Mouse (Mus musculus) layer of hippocampus, postnatal 14 days (tissue): ENCODE data around the gene Zfp369. TPM values are rescaled to one million over a fixed set of nuclear protein-coding genes. Genes with fewer than 3 reads are reported as not detected.
"Not testable (repeated sequence)": the region's sequence is repeated elsewhere in the genome, so short reads cannot be mapped to it uniquely, and the experiment has no call there.

Source experiments
- DNase-seq, 2 experiments: peaks; one replicate each; pipeline ENCODE4 v3.0.0; 2021 to 2022; ENCODE audit warnings: low spot score in 2 of 2, mixed read lengths in 1 of 2
- long read RNA-seq, 2 experiments: library from polyadenylated mRNA; stranded (forward); transcript quantifications; one replicate each; pipeline ENCODE4 v2.0.0; 2021
- total RNA-seq, 2 experiments: library from RNA; stranded (reverse); gene quantifications; 2 replicates each; pipeline ENCODE4 v1.2.3; 2021

The Zfp369 gene
- 10 to 100 TPM; 65.6 to 66.3 TPM for total RNA-seq
- long read RNA-seq, experiment 1, partial matches to known transcripts: 0 of 3 reads
- long read RNA-seq, experiment 1, other reads (novel, unspliced or antisense): 0 of 3 reads
- long read RNA-seq, experiment 2, partial matches to known transcripts: 0 of 3 reads
- long read RNA-seq, experiment 2, other reads (novel, unspliced or antisense): 0 of 3 reads

DNA sequence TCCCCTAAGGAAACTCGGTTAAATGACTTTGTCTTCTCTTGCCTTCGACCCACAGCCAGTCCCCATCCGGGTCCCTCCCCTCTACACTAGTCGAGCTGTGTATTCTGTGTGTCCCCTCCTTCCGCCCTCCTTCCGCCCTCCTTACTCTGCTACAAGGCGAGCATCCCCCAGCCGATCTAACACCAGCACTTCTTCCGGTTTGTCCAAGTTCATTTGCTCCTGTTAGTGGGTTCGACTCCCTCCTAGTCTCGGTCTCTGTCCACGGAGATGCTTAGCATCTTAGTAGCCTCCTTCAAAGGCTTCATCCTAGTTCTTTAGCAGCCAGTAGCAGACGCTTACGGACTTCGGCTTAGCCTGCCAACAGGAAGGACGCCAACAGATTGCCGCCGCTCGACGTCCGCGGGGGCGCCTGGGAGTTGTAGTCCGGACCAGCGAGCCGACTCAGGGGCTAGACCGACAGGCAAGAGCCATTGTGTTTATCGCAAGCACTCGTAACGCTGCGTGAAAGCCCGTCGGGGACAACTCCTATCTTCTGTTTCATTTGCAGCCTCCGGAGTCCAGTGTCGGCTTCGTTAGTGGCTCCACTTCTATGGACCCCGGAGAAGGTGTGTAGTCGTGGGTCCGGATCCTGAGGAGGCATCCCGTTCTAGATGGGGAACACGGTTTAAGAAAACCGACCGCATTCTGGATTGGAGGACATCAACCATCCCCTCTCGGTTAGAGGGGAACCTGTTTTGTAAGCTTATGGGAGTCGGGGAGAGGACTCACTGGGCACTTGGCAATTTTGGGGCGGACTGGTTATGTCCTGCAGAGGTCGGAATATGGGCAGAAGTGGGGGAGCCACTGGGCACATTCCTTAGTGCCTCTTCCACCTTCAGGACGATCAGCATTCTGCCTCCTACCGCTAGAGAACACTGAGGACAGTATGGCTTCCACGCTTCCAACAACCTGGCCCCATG, at the start of gene Zfp369:
Gene Zfp369, plus strand, starts transcription at position 432 of the 959 bp plus-strand sequence.
- DNase-seq: peak; percentile 94 to 96

DNA sequence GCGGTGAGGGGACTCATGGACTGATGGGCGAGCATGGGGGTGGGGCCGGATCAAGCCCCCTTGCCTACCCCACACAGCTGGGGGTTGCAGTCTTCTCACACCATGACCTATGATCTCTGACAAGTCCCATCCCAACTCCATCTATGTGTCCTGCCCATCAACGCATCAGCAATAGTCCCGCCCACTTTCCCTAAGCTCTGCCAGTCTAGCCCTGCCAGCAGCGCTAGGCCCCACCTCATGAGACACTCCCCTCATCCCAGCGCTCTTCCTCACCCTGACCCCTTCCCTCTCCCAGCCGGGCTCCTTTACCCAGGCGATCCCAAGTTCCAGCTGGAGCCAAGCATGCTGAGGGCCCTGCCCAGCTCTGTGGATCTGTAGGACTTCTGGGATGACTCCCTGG, 41.4 kb upstream of the Zfp369 start:
- no peak for DNase-seq

DNA sequence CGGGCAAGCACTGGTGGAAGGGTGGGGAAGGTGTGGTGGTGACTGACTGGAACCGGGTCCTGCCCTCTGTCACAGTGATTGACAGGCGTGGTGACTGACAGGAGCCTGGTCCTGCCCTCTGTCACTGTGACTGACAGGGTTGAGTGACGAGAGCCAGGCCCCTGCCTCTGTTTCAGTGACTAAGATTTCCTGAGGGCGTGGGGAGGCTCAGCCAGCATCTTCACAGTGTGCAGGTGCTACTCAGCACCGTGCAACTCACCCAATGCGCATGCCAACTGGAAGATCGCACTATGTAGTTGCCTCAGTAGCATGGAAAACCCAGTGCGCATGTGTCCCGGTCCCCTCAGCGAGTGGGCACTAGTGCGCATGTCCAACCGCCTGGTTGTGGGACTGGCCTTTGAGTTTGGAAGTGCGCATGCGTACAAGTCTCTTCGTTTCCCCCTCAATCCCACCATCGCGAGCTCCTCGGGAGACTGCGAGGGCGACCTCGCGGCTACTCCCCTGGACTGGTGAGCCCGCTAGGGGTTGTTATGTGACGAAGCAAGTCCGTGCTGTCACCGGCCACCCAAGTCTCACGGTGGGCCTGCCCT, 38.0 kb upstream of the Zfp369 start:
- DNase-seq: peak; percentile 99

DNA sequence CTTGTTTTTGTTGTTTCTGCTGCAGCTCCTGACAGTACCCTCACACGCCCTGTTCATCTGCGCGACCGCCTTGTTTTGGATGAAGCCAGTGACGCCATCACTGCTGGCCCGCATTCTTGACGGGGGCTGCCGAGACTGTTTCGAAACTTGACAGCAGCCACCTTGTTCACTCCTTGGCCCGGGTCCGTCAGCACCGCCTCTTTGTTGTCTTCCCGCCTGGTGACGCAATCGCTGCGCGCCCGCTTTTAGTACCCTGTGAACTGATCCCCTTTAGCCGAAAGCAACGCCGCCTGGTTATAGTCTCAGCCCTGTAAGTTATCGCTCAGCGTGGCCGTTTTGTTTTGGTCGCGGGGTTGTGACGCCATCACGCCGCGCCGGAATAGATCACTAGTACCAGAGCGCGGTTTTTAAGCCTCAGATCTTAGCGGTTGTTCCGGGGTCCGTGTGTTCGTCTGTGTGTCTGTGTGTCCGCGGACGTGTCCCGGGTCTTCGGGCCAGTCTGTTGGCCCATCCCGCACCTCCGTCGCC, 37.5 kb upstream of the Zfp369 start:
- DNase-seq: peak; percentile 97 to 99

DNA sequence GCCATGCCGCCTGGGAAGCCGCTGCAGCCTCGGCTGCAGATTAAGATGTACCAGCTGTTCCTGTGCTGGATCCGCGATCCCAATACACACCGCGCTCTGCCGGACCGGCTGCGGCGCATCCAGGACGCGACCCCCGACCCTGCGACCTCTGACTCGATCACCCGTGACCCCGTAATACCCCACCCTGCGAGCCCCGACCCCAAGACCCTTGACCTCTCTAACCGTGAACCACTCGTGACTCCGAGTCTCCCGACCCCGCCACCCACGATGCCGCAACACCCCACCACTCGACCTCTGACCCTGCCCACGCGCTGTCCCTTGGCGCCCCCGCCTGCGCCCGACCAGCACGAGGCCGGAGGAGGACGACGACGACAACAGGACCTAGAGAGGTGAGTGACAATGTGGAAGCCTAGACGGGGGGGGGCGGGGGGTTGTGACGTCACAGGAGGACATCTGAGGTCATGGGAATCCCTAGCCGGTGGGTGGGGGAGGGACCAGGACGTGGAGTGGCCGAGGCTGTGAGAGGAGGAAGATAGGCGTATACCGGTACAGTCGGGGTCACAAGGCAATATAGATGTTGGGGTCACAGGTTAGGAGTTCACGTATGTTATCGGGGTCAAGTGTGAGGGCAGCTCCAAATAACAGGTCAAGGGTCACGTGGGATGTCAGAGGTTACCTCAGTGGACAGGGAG, 36.8 kb upstream of the Zfp369 start:
- no peak for DNase-seq

DNA sequence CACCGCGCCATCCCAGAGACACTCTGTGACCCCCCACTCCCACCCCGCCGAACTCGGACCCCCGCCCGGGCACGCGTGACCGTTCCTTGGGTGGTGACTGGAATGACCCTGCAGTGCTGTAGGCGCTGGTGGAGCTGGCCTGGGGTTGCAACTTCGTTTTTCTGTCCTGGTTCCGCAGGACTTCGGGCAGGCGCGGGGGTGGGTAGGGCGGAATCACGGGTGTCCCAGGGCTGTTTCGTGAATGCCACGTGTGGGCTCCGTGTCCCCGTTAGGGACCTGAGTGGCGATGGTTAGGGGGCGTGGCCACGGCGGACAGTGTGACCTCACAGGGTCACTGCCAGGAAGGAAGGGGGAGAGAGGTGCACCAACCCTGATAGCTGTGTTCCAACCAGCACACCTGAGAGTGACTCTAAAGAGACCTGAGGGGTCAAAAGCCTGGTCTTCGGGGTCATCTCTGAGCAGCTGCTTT, 36.3 kb upstream of the Zfp369 start:
- DNase-seq: no peak

DNA sequence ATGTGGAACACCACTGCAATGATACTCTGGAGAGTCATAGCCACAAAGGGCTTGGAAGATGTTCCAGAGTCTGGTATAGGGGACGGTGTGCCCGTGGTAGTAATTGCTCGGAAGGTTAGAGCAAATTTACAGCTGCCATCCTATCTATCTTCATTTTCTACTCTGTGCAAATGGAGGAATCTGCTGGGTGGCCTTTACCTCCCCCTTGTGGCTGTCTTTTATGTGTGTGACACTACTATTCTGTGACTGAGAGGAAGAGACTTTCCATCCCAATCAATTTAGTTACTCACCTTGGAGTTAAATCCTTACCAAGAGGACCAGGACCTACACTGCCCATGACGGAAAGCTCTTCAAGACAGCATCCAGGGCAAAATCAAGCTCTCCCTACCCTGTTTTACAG, 35.3 kb upstream of the Zfp369 start:
- DNase-seq: no peak

DNA sequence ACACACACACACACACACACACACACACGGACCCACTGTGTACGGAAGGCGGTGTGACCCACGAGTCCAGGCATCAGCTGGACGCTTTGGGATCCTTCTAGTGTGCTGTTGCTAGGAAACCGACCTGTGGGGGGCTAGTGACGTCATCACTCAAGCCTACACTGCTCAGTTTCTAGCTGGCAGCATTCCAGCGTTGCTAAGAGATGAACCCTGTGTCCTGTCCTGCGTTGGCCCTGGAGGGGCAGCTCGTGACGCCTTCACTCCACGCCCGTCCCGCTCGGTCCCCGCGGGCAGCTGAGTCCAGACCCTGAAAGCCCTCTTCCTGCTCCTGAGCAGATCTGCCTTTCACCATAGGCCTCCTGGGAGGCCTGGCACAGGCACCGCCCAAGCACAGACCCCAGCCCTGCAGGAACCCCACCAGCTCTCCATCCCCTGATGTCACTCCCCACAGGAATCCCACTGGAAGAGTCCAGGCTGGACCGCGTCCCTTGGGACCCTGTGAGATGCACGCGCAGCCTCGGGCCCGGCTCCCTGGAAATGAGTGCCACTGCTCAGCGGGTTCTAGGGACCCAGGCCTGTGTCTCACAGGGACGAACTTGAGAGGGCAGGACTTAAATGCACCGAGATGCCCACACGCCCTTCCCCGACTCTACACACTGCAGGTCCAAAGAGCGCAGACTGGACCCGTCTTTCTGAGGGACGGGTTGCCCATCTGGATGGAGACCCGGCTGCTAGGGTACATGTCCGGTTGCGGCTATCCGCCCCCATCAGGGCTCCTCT, 20.2 kb upstream of the Zfp369 start:
- peak; percentile 68 for DNase-seq

DNA sequence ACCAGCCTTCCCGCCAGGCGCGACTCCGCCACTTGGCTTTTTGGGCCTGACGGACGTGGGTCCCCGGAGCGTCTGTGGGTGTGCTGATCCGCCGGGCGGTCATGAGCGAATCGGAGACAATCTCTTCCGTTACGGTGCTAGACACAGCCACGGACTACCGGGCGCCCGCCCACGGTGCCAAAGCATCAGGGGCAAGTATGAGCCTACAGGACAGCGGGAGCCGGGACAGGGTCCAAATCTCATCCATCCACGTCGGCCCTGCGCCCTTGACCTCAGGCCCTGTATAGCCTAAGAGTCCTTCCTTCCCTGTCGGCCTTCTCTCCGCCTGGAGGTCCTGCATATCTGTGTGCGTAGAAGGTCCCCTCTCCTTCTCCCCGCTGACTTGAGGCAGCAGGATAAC, 19.4 kb upstream of the Zfp369 start, which contains the start of gene Gm10775:
Gene Gm10775, plus strand, starts transcription at position 301 of the 400 bp plus-strand sequence.
- DNase-seq: no peak

DNA sequence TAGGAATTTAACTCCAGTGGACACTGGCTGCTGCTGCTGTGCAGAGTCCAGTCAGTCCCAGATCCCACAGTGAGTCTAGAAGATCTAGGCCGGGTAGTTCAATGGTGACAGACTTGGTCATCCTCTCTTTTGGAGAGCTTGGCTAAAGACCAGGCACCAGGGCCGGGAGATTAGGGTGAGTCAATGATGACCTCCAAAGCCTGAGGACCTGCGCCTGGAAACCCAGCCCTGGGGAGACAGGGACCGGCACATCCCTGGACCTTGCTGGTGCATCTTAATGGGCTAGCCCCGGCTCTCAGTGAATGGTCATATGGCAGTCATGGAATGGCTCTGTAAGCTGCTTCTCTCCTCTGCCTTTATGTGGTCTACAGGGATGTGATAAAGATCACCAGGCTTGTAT, 16.5 kb upstream of the Zfp369 start:
- no peak for DNase-seq

DNA sequence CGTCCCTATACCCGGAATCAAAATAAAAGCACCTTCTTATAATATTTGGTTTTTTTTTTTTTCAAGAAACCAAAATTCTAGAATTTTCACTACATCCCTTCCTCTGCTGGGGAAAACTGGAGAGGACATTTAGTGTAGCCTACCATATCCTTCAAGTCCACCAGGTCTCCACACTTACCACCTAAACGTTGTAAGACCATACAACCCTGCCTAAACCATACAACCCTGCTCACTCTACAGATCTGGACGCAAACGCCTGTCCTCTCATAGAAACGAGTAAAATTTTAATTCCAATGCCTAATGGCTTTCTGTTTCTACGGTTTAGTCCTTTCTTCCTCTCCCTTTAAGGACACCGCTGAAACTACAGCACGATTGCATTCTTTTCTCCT, 626 bp upstream of the Zfp369 start:
- DNase-seq: no peak

DNA sequence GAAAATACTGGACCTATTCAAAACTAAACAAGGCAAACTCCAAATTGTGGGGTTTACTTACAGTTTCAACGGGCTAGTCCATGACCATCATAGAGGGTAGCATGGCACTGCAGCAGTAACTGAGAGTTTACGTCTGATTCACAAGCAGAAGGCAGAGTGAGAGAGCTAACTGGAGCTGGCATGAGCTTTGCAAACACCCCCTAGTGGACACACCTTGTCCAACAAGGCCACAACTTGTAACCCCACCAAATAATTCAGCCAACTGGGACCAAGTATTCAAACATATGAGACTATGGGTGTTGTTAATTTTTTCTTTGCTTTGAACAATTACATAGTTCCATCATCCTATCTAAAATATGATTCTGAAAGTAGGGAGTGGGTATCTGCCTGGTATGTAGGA, 8.2 kb downstream of the Zfp369 start:
- no peak for DNase-seq

DNA sequence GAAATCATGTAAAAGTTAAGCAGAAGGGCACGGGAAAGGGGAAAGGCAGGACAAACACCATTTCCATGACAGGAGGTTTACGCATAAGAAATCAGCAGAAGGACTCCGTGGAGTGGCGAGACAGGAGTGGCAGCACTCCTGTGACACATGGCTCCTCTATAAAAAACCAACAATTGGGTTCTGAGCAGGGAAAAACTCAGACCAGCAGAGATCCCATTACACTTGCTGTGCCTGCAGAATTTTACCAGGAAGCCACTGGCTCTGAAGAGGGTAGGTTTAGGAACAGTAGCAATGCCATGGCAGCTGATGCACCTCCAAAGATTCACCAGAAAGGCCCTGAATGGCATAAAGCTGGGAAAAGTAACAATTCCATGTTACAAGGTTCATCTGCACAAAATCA, 17.7 kb downstream of the Zfp369 start:
- DNase-seq: no peak

DNA sequence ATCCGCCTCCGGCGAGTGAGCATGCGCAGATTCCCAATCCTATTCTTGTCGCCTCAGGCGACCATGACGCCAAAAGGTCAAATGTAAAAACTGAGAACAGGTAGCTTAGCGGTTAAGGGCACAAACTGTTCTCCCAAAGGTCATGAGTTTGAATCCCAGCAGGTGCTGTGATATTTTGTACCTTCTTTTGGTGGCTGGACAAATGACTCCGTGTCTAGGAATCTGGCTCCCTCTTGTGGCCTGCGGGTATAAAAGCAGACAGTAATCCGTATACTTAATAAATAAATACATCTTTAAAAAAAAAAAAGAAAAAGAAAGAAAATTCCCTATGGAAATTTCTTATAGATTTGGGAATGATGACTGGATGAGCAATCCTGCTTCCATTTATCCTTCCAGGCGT, 32.2 kb downstream of the Zfp369 start:
- peak; percentile 23 to 26 for DNase-seq

DNA sequence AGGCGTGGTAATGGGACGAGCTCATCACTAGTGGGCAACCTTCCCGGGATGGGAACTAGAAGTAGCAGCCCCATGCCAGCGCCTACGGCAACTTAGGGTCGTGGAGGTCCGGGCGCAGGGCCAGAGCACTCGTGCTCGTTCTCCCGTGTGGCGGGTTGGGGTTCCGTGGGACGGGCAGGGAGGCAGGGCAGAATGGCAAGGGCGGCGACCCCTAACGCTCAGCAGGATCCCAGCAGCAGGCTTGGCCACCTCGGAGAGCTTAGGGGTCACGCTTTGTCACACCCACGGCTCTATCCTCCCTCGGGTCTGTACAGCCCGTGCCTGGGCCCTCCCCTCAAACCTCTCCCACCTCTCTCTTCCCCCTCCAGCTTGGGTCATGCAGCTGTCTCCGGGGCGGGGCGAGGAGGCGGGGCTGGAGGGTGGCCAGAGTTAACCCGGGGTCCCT, 32.7 kb downstream of the Zfp369 start:
- no peak for DNase-seq

DNA sequence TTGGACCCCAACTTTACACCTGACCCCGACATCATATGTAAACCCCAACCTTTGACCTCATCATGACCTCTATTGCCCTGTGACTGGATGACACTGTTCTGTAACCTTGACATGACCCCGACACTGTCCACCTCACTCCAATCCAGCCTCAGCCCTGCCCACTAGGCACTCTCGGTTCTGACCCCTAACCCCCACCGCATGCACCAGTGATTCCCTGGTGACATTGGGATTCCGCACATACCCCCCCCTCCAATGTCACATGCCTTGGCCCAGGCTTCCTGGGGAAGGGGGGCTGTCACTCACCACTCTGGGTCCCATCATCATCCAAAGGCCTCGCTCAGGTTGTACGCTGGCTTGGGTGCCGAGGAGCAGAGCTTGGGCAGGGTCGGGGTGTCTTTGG, 33.2 kb downstream of the Zfp369 start:
- DNase-seq: no peak

DNA sequence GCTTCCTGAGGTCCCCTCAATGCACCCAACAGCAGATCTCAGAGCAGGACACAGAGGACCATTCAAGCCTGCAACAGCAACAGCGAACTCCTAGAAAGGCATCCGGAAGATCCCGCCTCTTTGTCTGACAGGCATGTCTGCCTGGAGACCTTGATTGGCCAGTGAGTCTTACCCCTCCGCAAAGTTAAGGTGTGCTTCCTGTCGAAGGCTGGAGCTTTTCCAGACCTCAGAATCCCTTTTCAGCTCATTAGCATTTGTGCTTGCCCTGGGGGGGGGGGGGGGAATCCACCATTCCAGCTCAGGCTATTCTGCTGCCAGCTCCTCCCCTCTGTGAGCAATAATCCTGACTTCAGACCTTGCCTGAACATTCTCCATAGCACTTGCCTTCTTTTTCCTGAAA, 69.9 kb downstream of the Zfp369 start:
- not testable (repeated sequence) for DNase-seq

DNA sequence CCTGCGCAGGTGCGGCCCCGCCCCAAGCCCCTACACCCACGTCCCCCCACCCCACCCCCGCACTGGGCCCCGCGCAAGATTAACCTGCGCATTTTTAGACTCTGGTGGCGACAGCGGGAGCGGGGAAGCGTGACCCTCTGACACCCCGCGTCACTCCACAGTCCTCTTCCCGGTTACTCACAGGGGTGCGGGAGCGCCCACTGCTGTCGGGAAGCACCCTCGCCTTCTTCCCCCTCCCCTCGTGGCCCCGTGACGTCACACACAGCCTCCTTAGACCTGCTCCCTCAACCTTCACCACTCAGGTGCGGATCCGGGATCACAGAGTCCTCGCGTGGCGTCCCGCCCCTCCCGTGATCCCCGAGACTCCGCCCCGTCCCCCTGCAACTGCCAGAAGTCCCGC, 73.2 kb downstream of the Zfp369 start:
- DNase-seq: not testable (repeated sequence)
